Mouse (Mus musculus) forebrain, embryonic 12.5 days (tissue): ENCODE results near the gene Pdss2. TPM values are rescaled to one million over a fixed set of nuclear protein-coding genes. Genes with fewer than 3 reads are reported as not detected.

Experiments
- ATAC-seq: fragments of 200-750 bp; cut with Nextera tagmentation; 2 replicates; pipeline ENCODE4 v1.8.0; 2017; ENCODE audit warnings: moderate TSS enrichment; ENCODE audit not compliant: low FRiP score
- H3K27ac ChIP-seq: fragments of 300-500 bp; sonication (generic); 2 replicates; pipeline ENCODE4 v1.5.1; 2016; ENCODE audit warnings: mild to moderate bottlenecking
- H3K27me3 ChIP-seq: fragments of 300-500 bp; sonication (generic); 2 replicates; pipeline ENCODE4 v1.6.1; 2016; ENCODE audit warnings: mild to moderate bottlenecking
- H3K36me3 ChIP-seq: fragments of 300-500 bp; sonication (generic); replicated peaks from 2 replicates; pipeline ENCODE4 v1.6.1; 2016; ENCODE audit warnings: mild to moderate bottlenecking
- H3K4me1 ChIP-seq: fragments of 300-500 bp; sonication (generic); 2 replicates; pipeline ENCODE4 v1.6.1; 2016
- H3K4me2 ChIP-seq: fragments of 300-500 bp; sonication (generic); 2 replicates; pipeline ENCODE4 v1.6.1; 2016; ENCODE audit warnings: mild to moderate bottlenecking, moderate library complexity
- H3K4me3 ChIP-seq: fragments of 300-500 bp; sonication (generic); replicated peaks from 2 replicates; pipeline ENCODE4 v1.5.1; 2016; ENCODE audit warnings: mild to moderate bottlenecking
- H3K9ac ChIP-seq: fragments of 300-500 bp; sonication (generic); 2 replicates; pipeline ENCODE4 v1.6.1; 2016; ENCODE audit warnings: mild to moderate bottlenecking
- H3K9me3 ChIP-seq: fragments of 300-500 bp; sonication (generic); 2 replicates; pipeline ENCODE4 v1.6.1; 2016
- WGBS: fragments of 180-500 bp; shearing (Covaris S2); methylation state at CpG from one replicate; pipeline ENCODE4 v1.1.7; 2016; 5-methylcytosine and 5-hydroxymethylcytosine counted together
- polyA plus RNA-seq: library from polyadenylated mRNA; unstranded; fragments of >200 nt; fragmentation: Nextera tagmentation; extraction: Ambion mirVana; gene quantifications from 2 replicates; pipeline ENCODE4 v1.2.1, GENCODE M21; 2016

Pdss2 gene
- polyA plus RNA-seq, 1 experiment from 2014 or later: 17.0 TPM

- H3K4me3 ChIP-seq: no peak overlapping the region
- WGBS: 87% methylated on average over 4 of the region's 4 CpGs
- H3K4me1 ChIP-seq: peaks cover 14% of the 10 kb centered on the region
- no peak overlapping the region for H3K4me2 ChIP-seq
- H3K9me3 ChIP-seq: no peaks in the 10 kb centered on the region
- 0 out of 2 replicates have a peak, but pooled peaks have one; percentile 20 for ATAC-seq
- H3K36me3 ChIP-seq: no peaks in the 10 kb centered on the region
- 0 out of 2 replicates have a peak overlapping the region, but pooled peaks have one; percentile 46 for H3K27ac ChIP-seq
- no peaks in the 10 kb centered on the region for H3K27me3 ChIP-seq
- H3K9ac ChIP-seq: no peak overlapping the region
These were observed 144.6 kb downstream of the Pdss2 start for GRCm38 (mm10) chr10:43365909-43366308.

GRCm38 (mm10) chr10:43368611-43369010, 147.3 kb downstream of the Pdss2 start:
- H3K9ac ChIP-seq: no peak overlapping the region
- no peaks in the 10 kb centered on the region for H3K36me3 ChIP-seq
- ATAC-seq: no peak
- H3K4me2 ChIP-seq: no peak overlapping the region
- no peaks in the 10 kb centered on the region for H3K27me3 ChIP-seq
- H3K9me3 ChIP-seq: no peaks in the 10 kb centered on the region
- no peak overlapping the region for H3K27ac ChIP-seq
- H3K4me1 ChIP-seq: peaks cover 14% of the 10 kb centered on the region
- no peak overlapping the region for H3K4me3 ChIP-seq
- 90% methylated on average over 5 of the region's 5 CpGs for WGBS

DNA sequence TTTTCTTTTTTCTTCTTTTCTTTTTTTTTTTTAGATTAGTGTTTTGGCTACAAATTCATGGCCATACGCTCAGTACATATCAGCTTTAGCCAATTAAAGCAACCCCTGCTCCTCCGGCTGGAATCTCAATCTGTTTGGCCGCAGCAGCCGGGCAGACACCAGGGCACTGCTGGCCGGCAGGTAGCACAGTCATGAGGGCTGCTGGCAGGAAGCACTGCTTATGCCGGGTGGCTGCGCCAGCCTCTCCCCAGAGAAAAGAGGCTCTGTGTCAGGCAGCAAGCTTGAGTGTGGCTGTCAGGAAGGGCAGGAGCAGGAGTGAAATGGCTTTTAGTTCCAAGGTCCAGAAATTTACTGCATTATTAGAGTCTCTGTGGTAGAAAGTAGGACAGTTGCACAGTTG, 151.0 kb downstream of the Pdss2 start:
- 86% methylated on average over 7 of the region's 7 CpGs for WGBS
- no peaks in the 10 kb centered on the region for H3K36me3 ChIP-seq
- no peaks in the 10 kb centered on the region for H3K27me3 ChIP-seq
- no peaks in the 10 kb centered on the region for H3K9me3 ChIP-seq
- H3K4me2 ChIP-seq: no peak overlapping the region
- H3K9ac ChIP-seq: no peak overlapping the region
- ATAC-seq: no peak
- H3K27ac ChIP-seq: no peak overlapping the region
- H3K4me3 ChIP-seq: no peak overlapping the region
- H3K4me1 ChIP-seq: no peaks in the 10 kb centered on the region

DNA sequence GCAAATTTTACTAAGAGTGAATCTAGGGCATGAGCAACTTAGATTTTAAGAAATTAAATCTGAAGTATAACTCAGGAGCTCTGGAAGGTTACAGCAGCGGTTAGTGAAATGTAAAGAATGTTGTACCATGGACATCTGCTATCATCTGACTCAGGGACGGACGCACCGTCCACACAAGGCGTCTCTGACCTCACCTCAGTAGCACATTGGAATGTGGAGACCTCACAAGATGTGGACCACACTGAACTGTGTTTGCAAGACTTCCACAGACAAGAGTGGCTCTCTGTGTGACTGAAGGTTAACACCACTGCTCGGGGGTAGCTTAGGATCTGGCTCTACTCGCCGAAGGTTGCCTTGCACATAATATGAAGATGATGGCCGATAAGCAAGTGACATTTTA, 151.7 kb downstream of the Pdss2 start:
- Histone ChIP-seq H3K27ac (no peak overlapping the region), H3K4me1 (no peaks in the 10 kb centered on the region), H3K36me3 (no peaks in the 10 kb centered on the region), H3K9me3 (no peaks in the 10 kb centered on the region), H3K9ac (no peak overlapping the region), H3K4me3 (no peak overlapping the region), H3K27me3 (no peaks in the 10 kb centered on the region), H3K4me2 (no peak overlapping the region)
- no peak for ATAC-seq
- 93% methylated on average over 9 of the region's 9 CpGs for WGBS

GRCm38 (mm10) chr10:43373666-43374065, 152.4 kb downstream of the Pdss2 start:
- WGBS: 95% methylated on average over 12 of the region's 12 CpGs
- no peak for ATAC-seq

GRCm38 (mm10) chr10:43375286-43375685, 154.0 kb downstream of the Pdss2 start:
- WGBS: 77% methylated on average over 4 of the region's 4 CpGs
- Histone ChIP-seq H3K36me3 (no peaks in the 10 kb centered on the region), H3K9ac (no peak overlapping the region), H3K4me1 (no peaks in the 10 kb centered on the region), H3K4me2 (no peak overlapping the region), H3K9me3 (no peaks in the 10 kb centered on the region), H3K27me3 (no peaks in the 10 kb centered on the region), H3K27ac (no peak overlapping the region), H3K4me3 (no peak overlapping the region)
- no peak for ATAC-seq

More at GRCm38 (mm10) chr10:43373666-43374065, 152.4 kb downstream of the Pdss2 start:
- Histone ChIP-seq H3K4me1 (no peaks in the 10 kb centered on the region), H3K9ac (no peak overlapping the region), H3K27ac (no peak overlapping the region), H3K4me3 (no peak overlapping the region), H3K27me3 (no peaks in the 10 kb centered on the region), H3K36me3 (no peaks in the 10 kb centered on the region), H3K4me2 (no peak overlapping the region), H3K9me3 (no peaks in the 10 kb centered on the region)

- no peak overlapping the region for H3K4me3 ChIP-seq
- no peaks in the 10 kb centered on the region for H3K36me3 ChIP-seq
- ATAC-seq: no peak
- H3K9me3 ChIP-seq: no peaks in the 10 kb centered on the region
- no peaks in the 10 kb centered on the region for H3K27me3 ChIP-seq
- no peak overlapping the region for H3K27ac ChIP-seq
- no peak overlapping the region for H3K4me2 ChIP-seq
- WGBS: 78% methylated on average over 8 of the region's 8 CpGs
- H3K4me1 ChIP-seq: no peaks in the 10 kb centered on the region
- no peak overlapping the region for H3K9ac ChIP-seq
These were observed 155.5 kb downstream of the Pdss2 start for GRCm38 (mm10) chr10:43376749-43377148.

DNA sequence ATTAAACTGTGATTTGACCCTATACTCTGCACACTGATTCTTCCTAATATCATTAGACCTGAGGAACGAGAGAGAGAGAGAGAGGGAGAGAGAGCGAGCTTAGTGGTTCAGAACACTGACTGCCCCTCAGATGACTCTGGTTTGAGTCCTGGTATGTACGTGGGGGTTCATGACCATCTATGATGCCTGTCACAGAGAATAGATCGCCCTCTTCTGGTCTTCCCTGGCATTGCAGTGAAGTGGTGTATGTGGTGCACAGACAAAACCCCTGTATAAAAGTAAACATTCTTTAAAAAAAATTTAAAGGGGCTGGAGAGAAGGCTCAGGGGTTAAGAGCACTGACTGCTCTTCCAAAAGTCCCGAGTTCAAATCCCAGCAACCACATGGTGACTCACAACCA, 157.0 kb downstream of the Pdss2 start:
- Histone ChIP-seq H3K4me1 (no peaks in the 10 kb centered on the region), H3K4me2 (no peak overlapping the region), H3K9me3 (no peaks in the 10 kb centered on the region), H3K4me3 (no peak overlapping the region), H3K36me3 (no peaks in the 10 kb centered on the region), H3K9ac (no peak overlapping the region), H3K27me3 (no peaks in the 10 kb centered on the region), H3K27ac (no peak overlapping the region)
- 43% methylated on average over 5 of the region's 5 CpGs for WGBS
- ATAC-seq: no peak

- Histone ChIP-seq H3K9ac (no peak overlapping the region), H3K4me2 (no peak overlapping the region), H3K9me3 (no peaks in the 10 kb centered on the region), H3K4me3 (no peak overlapping the region), H3K4me1 (no peaks in the 10 kb centered on the region), H3K36me3 (no peaks in the 10 kb centered on the region), H3K27ac (no peak overlapping the region), H3K27me3 (no peaks in the 10 kb centered on the region)
- no peak for ATAC-seq
- WGBS: 82% methylated on average over 15 of the region's 15 CpGs
These were observed 157.7 kb downstream of the Pdss2 start for GRCm38 (mm10) chr10:43378732-43379644.

DNA sequence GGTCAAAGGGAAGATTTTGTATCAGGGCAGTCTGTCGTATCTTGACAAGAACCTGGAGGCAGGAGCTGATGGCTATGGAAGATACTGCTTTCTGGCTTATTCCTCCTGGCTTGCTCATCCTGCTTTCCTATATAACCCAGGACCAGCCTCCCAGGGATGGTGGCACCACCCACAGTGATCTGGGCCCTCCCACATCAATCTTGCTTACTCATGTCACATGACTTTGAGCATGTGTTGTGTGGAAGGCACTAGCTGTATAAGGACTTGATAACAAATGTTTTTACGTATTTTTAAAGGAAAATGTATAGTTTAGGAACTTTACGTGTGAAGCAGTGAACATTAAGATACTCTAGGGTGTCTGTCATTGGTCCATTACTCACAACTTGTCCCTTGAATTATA, 161.4 kb downstream of the Pdss2 start:
- Histone ChIP-seq H3K4me3 (no peak overlapping the region), H3K9me3 (no peaks in the 10 kb centered on the region), H3K4me2 (no peak overlapping the region), H3K27ac (no peak overlapping the region), H3K4me1 (no peaks in the 10 kb centered on the region), H3K27me3 (no peaks in the 10 kb centered on the region), H3K9ac (no peak overlapping the region), H3K36me3 (no peaks in the 10 kb centered on the region)
- WGBS: 97% methylated on average over 3 of the region's 3 CpGs
- ATAC-seq: no peak

GRCm38 (mm10) chr10:43384623-43385022, 163.3 kb downstream of the Pdss2 start:
- no peak overlapping the region for H3K9ac ChIP-seq
- no peak overlapping the region for H3K4me3 ChIP-seq
- 87% methylated on average over 5 of the region's 5 CpGs for WGBS

DNA sequence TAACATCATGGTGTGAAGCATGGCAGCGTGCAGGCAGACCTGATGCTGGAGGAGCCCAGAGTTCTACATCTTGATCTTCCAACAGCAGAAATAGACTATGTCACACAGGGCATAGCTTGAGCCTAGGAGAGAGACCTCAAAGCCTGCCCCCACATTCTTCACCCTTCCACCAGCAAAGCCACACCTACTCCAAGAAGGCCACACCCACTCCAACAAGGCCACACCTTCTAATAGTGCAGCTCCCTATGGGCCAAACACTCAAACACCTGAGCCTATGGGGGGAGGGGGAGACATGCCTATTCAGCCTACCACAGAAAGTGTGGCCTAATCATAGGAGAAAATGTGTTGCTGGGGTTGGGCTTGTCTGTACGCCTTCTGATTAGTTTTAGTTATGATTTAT, 171.6 kb downstream of the Pdss2 start:
- 94% methylated on average over 2 of the region's 2 CpGs for WGBS
- Histone ChIP-seq H3K9ac (no peak overlapping the region), H3K4me1 (no peaks in the 10 kb centered on the region)

More at GRCm38 (mm10) chr10:43384623-43385022, 163.3 kb downstream of the Pdss2 start:
- no peak for ATAC-seq
- Histone ChIP-seq H3K4me2 (no peak overlapping the region), H3K4me1 (no peaks in the 10 kb centered on the region), H3K9me3 (no peaks in the 10 kb centered on the region), H3K27me3 (no peaks in the 10 kb centered on the region), H3K36me3 (no peaks in the 10 kb centered on the region), H3K27ac (no peak overlapping the region)

DNA sequence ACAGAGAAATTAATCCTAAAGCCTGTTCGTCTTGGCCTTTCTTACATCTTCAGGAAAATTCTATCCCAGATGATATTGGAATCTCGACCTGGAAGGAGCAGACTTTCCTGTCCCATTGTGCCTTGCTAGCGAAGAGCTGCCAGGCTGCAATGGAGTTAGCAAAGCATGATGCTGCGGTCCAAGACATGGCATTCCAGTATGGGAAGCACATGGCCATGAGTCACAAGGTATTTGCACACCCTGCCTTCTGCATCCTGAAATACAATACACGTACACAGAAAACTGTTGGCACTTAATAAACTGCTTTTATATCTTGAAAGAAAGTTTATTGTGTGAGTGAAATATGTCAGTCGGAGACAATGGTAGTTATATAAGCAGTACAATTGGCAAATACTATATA, 172.5 kb downstream of the Pdss2 start:
- WGBS: 88% methylated on average over 6 of the region's 6 CpGs
- H3K27ac ChIP-seq: no peak overlapping the region
- H3K27me3 ChIP-seq: no peaks in the 10 kb centered on the region
- no peak for ATAC-seq
- no peak overlapping the region for H3K4me3 ChIP-seq
- H3K4me2 ChIP-seq: no peak overlapping the region
- H3K36me3 ChIP-seq: peaks cover 7% of the 10 kb centered on the region; the same call in 1 of the 2 replicates
- H3K9ac ChIP-seq: no peak overlapping the region
- H3K4me1 ChIP-seq: no peaks in the 10 kb centered on the region
- H3K9me3 ChIP-seq: no peaks in the 10 kb centered on the region

More for the DNA sequence above, 171.6 kb downstream of the Pdss2 start:
- Histone ChIP-seq H3K4me3 (no peak overlapping the region), H3K4me2 (no peak overlapping the region), H3K36me3 (peaks cover 7% of the 10 kb centered on the region; the same call in 1 of the 2 replicates), H3K27ac (no peak overlapping the region), H3K9me3 (no peaks in the 10 kb centered on the region), H3K27me3 (no peaks in the 10 kb centered on the region)
- ATAC-seq: no peak
